Mouse (Mus musculus): Measurements from ENCODE around the gene Ssc5d. TPM values are rescaled to one million over a fixed set of nuclear protein-coding genes. Genes with fewer than 3 reads are reported as not detected.

Gene Ssc5d
- polyA plus RNA-seq, 1 experiment = 7.5 TPM

DNA sequence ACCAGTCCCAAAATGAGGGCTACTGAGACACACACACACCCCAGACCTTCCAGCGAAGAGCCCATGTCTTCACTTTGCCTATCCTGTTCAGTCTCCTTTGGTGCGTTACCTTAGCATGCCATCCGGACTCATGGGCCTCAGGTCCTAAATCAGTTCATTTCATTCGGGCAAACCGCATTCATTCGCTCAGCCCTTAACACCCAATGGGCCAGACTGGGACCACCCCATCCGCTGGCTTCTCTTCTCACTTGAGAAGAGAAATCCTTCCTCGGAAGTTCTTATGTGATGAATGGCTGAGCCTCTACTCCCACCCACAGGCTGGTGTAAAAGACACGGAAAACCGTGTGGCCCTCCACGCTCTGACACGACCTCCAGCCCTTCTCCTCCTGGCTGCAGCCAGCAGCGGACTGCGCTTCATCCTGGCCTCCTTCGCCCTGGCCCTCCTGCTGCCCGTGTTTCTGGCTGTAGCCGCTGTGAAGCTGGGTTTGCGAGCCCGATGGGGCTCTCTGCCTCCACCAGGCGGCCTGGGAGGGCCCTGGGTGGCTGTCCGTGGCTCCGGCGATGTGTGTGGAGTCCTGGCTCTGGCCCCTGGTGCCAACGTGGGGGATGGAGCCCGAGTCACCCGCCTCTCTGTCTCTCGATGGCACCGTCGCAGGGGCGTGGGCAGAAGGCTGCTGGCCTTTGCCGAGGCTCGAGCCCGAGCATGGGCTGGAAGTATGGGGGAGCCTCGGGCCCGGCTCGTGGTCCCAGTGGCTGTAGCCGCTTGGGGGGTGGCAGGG is 1.8 kb upstream of the Ssc5d start:
- WGBS = 7% methylated on average over 37 of the region's 37 CpGs
- DNase-seq = peak; percentile 31
- Histone ChIP-seq H3K4me3 (replicated peaks; ENCODE audit: extremely low read depth, low read depth, low read length) (no peak overlapping the region), H3K4me1 (ENCODE audit: control insufficient read depth, insufficient read depth, low read length) (peaks cover 7% of the 10 kb centered on the region)
- TF ChIP-seq POLR2A (IDR thresholded peaks at IDR 0.05; ENCODE audit: borderline replicate concordance, extremely low read depth, low read depth, low read length) (no peak), CTCF (IDR thresholded peaks at IDR 0.05; ENCODE audit: insufficient read depth, low read length) (no peak)

DNA sequence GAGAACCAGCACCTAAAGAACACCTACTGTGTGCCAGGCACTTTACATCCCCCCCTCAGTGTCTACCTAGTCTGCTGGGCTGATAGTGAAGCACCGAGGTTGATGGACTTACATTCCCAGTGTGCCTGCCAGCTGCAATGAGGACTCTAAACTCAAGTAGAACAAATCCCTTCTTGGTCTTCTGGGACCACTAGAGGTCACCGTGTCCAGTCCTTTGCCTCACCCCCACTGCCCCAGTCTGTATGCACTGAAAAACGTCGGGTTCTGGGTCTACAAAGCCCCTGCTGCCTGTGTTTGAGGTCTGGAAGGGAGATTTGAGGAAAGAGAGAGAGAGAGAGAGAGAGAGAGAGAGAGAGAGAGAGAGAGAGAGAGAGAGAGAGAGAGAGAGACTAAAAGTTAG is 1.1 kb upstream of the Ssc5d start:
- 4% methylated on average over 4 of the region's 4 CpGs for WGBS
- Histone ChIP-seq H3K4me1 (ENCODE audit: control insufficient read depth, insufficient read depth, low read length) (peaks cover 7% of the 10 kb centered on the region), H3K4me3 (replicated peaks; ENCODE audit: extremely low read depth, low read depth, low read length) (no peak overlapping the region)
- DNase-seq = no peak
- TF ChIP-seq POLR2A (IDR thresholded peaks at IDR 0.05; ENCODE audit: borderline replicate concordance, extremely low read depth, low read depth, low read length) = no peak
- TF ChIP-seq CTCF (IDR thresholded peaks at IDR 0.05; ENCODE audit: insufficient read depth, low read length) = no peak

- TF ChIP-seq POLR2A (IDR thresholded peaks at IDR 0.05; ENCODE audit: borderline replicate concordance, extremely low read depth, low read depth, low read length) = no peak
- no peak for TF ChIP-seq CTCF (IDR thresholded peaks at IDR 0.05; ENCODE audit: insufficient read depth, low read length)
- H3K4me1 ChIP-seq (ENCODE audit: control insufficient read depth, insufficient read depth, low read length) = peaks cover 7% of the 10 kb centered on the region
- WGBS = 2% methylated on average over 3 of the region's 4 CpGs
- no peak overlapping the region for H3K4me3 ChIP-seq (replicated peaks; ENCODE audit: extremely low read depth, low read depth, low read length)
- DNase-seq = no peak
Measured at GRCm38 (mm10) chr7:4924891-4925301, 689 bp upstream of the Ssc5d start.

DNA sequence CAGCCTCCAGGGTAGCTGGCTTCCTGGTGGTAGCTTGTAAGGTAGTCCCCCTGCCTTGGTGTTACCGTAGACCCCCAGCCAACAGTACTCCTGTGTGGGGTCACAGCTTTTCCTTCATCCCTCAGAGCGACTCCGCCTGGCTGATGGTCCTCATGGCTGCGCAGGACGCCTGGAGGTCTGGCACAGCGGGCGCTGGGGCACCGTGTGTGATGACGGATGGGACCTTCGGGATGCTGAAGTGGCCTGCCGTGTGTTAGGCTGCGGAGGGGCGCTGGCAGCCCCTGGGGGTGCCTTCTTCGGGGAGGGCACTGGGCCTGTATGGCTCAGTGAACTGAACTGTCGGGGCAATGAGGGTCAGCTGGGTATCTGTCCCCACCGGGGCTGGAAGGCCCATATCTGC is 1.3 kb downstream of the Ssc5d start:
- 73% methylated on average over 16 of the region's 16 CpGs for WGBS
- H3K4me1 ChIP-seq (ENCODE audit: control insufficient read depth, insufficient read depth, low read length) = peaks cover 7% of the 10 kb centered on the region; the same call in 1 of the 2 replicates
- H3K4me3 ChIP-seq (replicated peaks; ENCODE audit: extremely low read depth, low read depth, low read length) = no peak overlapping the region
- no peak for DNase-seq
- no peak for TF ChIP-seq CTCF (IDR thresholded peaks at IDR 0.05; ENCODE audit: insufficient read depth, low read length)
- TF ChIP-seq POLR2A (IDR thresholded peaks at IDR 0.05; ENCODE audit: borderline replicate concordance, extremely low read depth, low read depth, low read length) = no peak

- 48% methylated on average over 8 of the region's 8 CpGs for WGBS
- no peak for DNase-seq
- TF ChIP-seq POLR2A (IDR thresholded peaks at IDR 0.05; ENCODE audit: borderline replicate concordance, extremely low read depth, low read depth, low read length) = no peak
- TF ChIP-seq CTCF (IDR thresholded peaks at IDR 0.05; ENCODE audit: insufficient read depth, low read length) = no peak
- Histone ChIP-seq H3K4me3 (replicated peaks; ENCODE audit: extremely low read depth, low read depth, low read length) (peak overlapping the region; percentile 38), H3K4me1 (ENCODE audit: control insufficient read depth, insufficient read depth, low read length) (peaks cover 3% of the 10 kb centered on the region; the same call in 1 of the 2 replicates)
Measured at GRCm38 (mm10) chr7:4927711-4928110, 2.1 kb downstream of the Ssc5d start.

DNA sequence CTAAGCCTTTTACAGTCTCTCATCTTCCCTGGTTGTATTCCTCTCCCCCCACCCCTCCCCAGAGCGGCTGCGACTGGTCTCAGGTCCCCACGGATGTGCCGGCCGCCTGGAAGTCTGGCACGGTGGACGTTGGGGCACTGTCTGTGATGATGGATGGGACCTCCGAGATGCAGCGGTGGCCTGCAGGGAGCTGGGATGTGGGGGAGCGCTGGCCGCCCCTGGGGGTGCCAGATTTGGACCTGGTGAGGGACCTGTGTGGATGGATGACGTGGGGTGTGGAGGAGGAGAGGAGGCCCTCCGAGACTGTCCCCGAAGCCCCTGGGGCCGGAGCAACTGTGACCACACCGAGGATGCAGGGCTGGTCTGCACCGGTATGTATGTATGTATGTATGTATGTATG is 2.7 kb downstream of the Ssc5d start:
- TF ChIP-seq CTCF (IDR thresholded peaks at IDR 0.05; ENCODE audit: insufficient read depth, low read length) = no peak
- TF ChIP-seq POLR2A (IDR thresholded peaks at IDR 0.05; ENCODE audit: borderline replicate concordance, extremely low read depth, low read depth, low read length) = no peak
- WGBS = 51% methylated on average over 17 of the region's 17 CpGs
- no peak overlapping the region for H3K4me3 ChIP-seq (replicated peaks; ENCODE audit: extremely low read depth, low read depth, low read length)
- no peaks in the 10 kb centered on the region; the same call in 1 of the 2 replicates for H3K4me1 ChIP-seq (ENCODE audit: control insufficient read depth, insufficient read depth, low read length)
- no peak for DNase-seq

DNA sequence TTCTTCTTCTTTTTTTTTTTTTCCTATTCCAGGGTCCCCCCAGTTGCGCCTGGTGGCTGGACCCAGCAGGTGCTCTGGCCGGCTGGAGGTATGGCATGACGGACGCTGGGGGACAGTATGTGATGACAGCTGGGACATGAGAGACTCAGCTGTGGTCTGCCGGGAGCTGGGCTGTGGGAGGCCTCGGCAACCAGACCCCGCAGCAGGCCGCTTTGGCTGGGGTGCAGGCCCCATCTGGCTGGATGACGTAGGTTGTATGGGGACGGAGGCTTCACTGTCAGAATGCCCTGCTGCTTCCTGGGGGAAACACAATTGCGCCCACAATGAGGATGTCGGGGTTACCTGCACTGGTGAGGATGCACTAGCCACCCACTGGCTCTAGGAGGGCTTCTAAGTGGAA is 7.5 kb downstream of the Ssc5d start:
- H3K4me3 ChIP-seq (replicated peaks; ENCODE audit: extremely low read depth, low read depth, low read length) = no peak overlapping the region
- H3K4me1 ChIP-seq (ENCODE audit: control insufficient read depth, insufficient read depth, low read length) = no peaks in the 10 kb centered on the region
- 75% methylated on average over 12 of the region's 12 CpGs for WGBS
- no peak for DNase-seq
- no peak for TF ChIP-seq CTCF (IDR thresholded peaks at IDR 0.05; ENCODE audit: insufficient read depth, low read length)
- no peak for TF ChIP-seq POLR2A (IDR thresholded peaks at IDR 0.05; ENCODE audit: borderline replicate concordance, extremely low read depth, low read depth, low read length)

- 76% methylated on average over 4 of the region's 4 CpGs for whole genome bisulfite sequencing
- DNase-seq = no peak
- TF ChIP-seq POLR2A (IDR thresholded peaks at IDR 0.05; ENCODE audit: borderline replicate concordance, extremely low read depth, low read depth, low read length) (no peak), CTCF (IDR thresholded peaks at IDR 0.05; ENCODE audit: insufficient read depth, low read length) (no peak)
- Histone ChIP-seq H3K4me3 (replicated peaks; ENCODE audit: extremely low read depth, low read depth, low read length) (no peak overlapping the region), H3K4me1 (ENCODE audit: control insufficient read depth, insufficient read depth, low read length) (no peaks in the 10 kb centered on the region)
Measured at GRCm38 (mm10) chr7:4934160-4934914, 8.8 kb downstream of the Ssc5d start.

- DNase-seq = no peak
- TF ChIP-seq CTCF (IDR thresholded peaks at IDR 0.05; ENCODE audit: insufficient read depth, low read length) (no peak), POLR2A (IDR thresholded peaks at IDR 0.05; ENCODE audit: borderline replicate concordance, extremely low read depth, low read depth, low read length) (no peak)
- H3K4me3 ChIP-seq (replicated peaks; ENCODE audit: extremely low read depth, low read depth, low read length) = no peak overlapping the region
- H3K4me1 ChIP-seq (ENCODE audit: control insufficient read depth, insufficient read depth, low read length) = no peaks in the 10 kb centered on the region
- 53% methylated on average over 10 of the region's 10 CpGs for WGBS
Measured at GRCm38 (mm10) chr7:4936832-4937231, 11.2 kb downstream of the Ssc5d start.

Measured in lung, adult 2 months (tissue).